Mouse (Mus musculus) gastrocnemius, postnatal 25 days (tissue): ENCODE results near the gene 4930444G20Rik. TPM values are rescaled to one million over a fixed set of nuclear protein-coding genes. Genes with fewer than 3 reads are reported as not detected.
"Not testable (repeated sequence)": the region's sequence is repeated elsewhere in the genome, so short reads cannot be mapped to it uniquely, and the experiment has no call there.

Experiments used
- DNase-seq: peaks from one replicate; pipeline ENCODE4 v3.0.0; 2022
- long read RNA-seq, 2 experiments: library from polyadenylated mRNA; stranded (forward); transcript quantifications; one replicate each; pipeline ENCODE4 v2.0.0; 2021
- total RNA-seq, 2 experiments: library from RNA; stranded (reverse); gene quantifications; 1 replicate in 1 of 2; 2 replicates in 1 of 2; pipeline ENCODE4 v1.2.3; 2021

The 4930444G20Rik gene
- not detected for total RNA-seq
- long read RNA-seq, experiment 1: 0 reads
- long read RNA-seq, experiment 2: 0 reads

DNA sequence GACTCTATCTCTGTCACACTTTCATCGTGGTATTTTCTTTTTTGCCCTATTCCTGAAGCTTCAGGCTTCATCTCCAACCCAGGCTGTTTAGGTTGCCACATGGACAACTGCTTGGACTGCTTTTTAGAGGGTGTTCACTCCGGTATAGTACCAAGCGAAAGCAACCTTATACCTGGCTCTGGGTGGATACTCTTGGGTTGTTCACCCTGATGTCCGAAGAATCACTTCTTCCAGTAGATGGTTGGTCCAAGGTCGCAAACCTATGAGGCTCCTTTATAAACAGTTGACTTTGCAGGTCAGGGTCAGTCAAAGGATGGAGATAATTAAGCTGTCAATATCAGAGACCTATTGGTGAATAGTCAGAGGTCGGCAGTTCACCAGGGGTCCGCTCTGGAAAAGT lies at the start of gene 4930444G20Rik:
Gene 4930444G20Rik, minus strand, starts transcription at position 101 of the 400 bp plus-strand sequence.
- not testable (repeated sequence) for DNase-seq

DNA sequence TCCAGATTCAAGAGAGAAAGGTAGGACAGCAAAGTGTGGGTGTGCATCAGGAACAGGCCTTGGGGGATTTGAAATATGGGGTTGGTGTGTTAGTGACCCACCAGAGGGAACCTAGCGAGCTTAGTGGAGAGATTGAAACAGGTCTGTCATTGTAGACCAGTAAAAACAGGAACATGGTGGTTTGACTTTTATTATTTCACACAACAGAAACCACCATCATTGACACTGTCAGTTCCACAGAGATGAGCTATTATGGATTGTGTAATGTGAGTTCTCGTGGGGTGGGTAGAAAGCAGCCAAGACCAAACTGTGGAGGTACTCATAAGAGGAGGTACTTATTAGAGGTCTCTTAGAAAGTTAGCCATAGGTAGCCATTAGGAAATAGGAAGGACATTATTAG lies 6.7 kb upstream of the 4930444G20Rik start:
- DNase-seq: no peak

DNA sequence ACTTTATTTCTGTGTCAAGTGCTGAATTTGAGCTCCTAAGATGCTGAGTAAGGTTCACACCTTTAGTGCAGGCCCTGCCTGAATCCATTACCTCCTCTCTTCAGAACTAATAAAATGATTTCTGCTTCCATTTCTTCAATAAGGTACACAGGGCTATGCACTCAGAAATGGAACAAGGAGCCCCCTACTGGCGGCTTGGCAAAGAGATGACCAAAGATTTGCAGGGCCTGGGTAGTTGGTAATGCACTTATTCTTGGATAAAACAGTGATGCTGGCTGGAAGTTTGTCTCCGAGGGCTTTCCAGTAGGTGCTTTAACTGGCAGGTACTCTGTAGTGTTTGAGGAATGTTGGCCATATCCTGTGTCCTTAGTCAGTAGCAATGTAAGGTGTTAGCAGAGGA lies 4.9 kb upstream of the 4930444G20Rik start:
- DNase-seq: no peak

DNA sequence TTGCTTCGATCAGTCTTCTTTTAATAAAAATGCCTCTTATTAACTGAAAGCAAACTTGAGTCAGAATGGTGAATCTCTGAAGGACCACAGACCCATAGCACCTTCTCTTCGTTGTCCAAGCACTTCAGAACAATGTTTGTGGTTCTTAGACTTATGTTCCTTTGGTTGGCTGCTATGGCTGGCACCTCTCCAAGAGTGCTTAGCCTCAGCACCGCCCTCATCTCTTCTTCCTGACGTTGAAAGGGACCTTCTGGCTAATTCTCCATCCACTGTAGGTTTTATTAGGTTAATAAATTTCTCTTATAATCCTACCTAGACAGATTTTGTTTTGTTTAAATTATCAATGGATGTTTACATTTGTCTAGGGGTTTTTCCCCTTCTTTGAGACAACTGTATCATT lies 2.7 kb upstream of the 4930444G20Rik start:
- no peak for DNase-seq

DNA sequence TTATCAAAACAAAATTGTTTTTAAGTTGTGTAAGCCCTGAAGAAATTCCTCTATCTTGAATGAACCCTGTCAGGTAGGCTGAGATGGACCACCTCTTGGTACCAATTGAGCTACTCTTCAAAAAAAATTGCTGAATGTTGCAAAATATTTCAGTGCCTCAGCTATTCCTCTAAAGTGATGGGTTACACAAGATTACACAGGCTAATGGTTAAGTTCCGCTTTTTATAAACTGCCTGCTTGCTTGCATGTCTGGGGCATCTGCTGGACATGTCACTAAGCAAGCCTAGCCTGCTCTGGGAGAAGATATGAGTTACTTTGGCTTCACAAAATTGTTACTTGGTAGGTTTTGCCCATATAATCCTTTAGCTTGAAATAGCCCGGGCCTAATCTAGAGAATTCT lies 2.3 kb upstream of the 4930444G20Rik start:
- no peak for DNase-seq

DNA sequence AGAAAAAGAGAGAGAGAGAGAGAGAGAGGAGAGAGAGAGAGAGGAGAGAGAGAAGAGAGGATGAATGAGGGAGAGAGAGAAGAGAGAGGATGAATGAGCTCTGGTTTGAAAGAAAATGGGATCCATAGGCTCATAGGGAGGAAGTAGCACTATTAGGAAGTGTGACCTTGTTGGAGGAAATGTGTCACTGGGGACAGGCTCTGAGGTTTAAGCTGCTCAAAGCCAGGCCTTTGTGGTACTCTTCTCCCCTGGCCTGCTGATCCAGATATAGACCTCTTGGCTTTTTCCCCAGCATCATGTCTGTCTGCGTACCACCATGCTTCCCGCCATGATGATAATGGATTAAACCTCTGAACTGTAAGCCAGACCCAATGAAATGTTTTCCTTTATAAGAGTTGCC lies 8.5 kb downstream of the 4930444G20Rik start:
- no peak for DNase-seq

DNA sequence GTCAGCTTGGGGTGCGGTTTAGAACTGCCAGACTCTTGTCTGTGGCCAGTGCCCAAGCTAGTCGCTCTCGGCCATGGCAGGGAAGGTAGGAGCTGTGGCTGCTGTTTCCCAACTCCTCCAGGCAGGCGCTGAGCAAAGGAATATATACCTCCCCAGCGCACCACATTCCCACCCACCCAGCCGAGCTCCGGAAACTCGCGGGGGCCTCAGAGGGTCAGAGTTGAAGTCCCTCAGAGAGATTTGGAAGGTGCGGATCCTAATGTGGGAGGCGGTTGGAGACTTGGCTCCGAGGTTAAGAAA lies 8.9 kb downstream of the 4930444G20Rik start:
- DNase-seq: no peak

DNA sequence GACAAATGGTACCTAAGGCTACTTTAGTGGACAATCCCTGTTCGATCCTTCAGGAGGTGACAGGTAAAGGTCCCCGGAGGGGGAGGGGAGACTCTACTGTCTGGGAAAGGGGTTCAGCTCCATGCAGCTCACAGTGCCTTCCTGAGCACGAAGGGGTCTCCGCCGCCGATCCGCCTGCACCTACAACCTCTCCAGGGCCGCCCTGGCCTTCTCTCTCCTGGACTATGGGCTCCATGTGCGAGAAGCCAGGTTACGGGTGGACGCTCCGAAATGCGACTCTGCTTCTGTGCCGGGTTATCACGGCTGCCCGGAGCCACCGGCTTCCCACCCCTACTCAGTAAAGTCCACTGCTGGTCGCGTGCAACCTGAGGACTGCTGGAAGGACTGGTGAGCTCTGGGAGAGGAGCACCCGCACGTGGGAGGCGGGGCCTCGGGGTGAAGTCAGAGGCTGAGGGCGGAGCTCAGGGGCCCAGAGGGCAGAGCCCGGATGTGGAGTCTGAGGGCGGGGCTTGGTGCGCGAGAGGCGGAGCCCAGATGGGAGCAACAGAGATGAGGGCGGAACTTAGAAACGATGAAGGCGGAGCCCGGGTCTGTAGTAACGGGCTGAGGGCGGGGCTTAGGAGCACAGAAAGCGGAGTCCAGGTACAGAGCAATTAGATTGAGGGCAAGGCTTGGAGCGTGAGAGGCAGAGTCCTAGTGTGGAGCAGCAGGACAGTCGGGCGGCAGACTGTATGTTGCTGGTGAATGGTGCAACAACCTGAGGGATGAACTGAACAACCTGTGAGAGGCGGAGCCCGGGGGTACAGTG lies 9.5 kb downstream of the 4930444G20Rik start:
- peak; percentile 81 for DNase-seq

DNA sequence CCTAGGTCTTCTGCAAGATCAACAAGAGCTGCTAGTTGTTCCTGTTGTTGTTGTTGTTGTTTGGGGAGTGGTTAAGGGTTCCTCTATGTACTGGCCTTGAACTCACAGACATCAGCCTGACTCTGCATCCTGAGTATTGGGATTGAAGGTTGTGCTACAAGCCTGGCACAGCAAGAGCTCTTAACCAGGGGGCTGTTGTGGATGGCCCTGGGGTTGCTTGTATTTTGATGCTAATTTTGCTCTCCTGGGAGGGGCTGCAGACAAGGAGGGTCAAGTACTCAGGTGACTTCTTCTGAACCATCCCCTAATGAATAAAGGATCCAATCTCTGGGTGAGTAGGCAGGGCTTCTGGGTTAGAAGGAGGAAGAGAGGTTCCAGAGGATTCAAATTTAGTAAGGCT lies 12.6 kb downstream of the 4930444G20Rik start:
- no peak for DNase-seq

DNA sequence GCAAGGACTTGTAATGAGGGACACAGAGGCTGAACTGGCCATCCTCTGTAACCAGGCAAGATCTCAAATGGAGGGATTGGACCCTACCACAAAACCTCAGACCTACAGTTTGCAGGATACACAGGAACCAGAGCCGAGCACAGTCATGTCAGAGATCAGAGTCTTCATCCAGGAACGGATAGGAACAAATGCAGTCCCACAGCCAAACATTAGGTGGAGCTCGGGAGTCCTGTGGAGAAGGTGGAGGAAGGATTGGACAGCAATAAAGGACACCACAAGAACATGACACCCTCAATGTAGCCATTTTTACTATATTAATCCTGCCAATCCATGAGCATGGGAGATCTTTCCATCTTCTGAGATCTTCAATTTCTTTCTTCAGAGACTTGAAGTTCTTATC lies 31.6 kb downstream of the 4930444G20Rik start:
- peak; percentile 22 for DNase-seq

DNA sequence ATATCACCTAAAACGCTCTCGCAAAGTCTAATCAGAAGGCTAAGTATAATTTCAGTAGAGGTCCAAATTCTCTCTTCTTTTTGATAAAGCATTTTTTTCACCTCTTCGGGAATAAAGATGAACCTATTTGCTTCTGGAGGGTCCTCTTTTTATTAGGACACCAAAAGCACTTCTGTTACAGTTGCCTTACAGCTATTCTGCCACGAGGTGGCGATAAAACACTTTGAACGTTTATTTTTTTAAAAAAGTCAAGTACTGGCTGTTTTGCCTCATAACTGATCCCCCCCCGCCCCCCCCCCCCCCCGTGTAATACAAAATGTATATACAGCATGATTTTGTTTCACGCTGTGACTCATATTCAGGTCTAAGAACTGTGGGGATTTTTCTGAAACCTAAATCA lies 33.6 kb downstream of the 4930444G20Rik start:
- no peak for DNase-seq

DNA sequence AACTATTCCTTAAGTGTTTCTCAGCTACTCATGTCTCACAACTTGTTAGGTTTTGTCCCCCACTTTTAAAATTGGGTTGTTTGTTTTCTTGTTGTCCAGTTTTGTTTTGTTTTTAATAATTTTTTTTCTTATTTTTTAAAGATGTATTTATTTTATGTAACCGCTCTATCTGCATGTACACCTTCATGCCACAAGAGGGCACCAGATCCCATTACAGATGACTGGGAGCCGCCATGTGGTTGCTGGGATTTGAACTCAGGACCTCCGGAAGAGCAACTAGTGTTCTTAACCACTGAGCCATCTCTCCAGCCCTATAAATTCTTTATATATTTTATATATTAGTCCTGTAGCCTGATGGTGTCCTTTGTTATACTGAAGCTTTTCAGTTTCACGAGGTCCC lies 49.3 kb downstream of the 4930444G20Rik start:
- no peak for DNase-seq

DNA sequence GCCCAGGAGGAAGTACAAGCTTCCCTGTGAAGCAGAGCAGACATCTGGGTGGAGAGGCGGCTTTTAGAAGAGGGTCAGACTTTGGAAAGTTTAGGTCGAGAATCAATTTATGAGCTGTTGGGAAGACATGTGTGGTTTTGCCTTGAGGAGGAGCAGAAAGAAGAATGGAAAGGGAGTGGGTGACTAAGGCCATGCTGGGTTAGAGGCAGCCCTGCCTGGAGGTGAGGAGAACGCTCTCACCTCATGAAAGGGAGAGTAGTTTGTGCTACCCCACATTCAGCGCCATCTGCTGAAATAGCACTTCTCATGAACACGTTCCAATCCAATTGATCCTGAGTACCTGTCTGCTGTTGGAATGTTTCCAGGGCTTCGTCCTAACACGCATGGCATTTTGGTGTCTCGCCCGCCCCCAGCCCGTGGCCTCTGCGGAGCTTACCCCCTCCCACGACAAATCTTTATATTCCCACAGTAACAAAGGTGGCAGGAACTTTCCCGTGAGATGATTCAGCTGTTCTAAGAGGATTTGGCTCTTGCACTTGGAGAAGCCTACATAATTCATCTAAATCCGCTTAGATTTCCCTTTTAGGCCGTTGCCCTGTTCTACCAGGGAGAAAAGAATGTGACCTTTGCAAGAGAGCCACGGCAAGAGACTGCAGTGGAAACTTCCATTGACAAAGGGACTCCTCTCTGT lies 50.3 kb downstream of the 4930444G20Rik start:
- no peak for DNase-seq

Other genes starting within 250 kb of the 4930444G20Rik start
- 100 to 1,000 TPM; 158 to 195 TPM for gene Sgk1, start 185.9 kb downstream of the 4930444G20Rik start, total RNA-seq
- 1 to 10 TPM; 1.2 to 2.1 TPM for gene E030030I06Rik, start 81.2 kb upstream of the 4930444G20Rik start, total RNA-seq
- gene Raet1e, start 90.5 kb upstream of the 4930444G20Rik start, total RNA-seq: not detected
- gene H60b, start 90.5 kb upstream of the 4930444G20Rik start, total RNA-seq: not detected